Mouse (Mus musculus): ENCODE measurements at regions not wholly inside any gene's neighbourhood (a gene's known extent, or its start where the extent isn't known, plus 50 kb on each side); places are given as distances from the start of the nearest gene placed in this dataset.

- DNase-seq, result no peak
These were observed 68.0 kb upstream of the Smyd2 start for GRCm38 (mm10) chr1:189990046-189990622.

DNA sequence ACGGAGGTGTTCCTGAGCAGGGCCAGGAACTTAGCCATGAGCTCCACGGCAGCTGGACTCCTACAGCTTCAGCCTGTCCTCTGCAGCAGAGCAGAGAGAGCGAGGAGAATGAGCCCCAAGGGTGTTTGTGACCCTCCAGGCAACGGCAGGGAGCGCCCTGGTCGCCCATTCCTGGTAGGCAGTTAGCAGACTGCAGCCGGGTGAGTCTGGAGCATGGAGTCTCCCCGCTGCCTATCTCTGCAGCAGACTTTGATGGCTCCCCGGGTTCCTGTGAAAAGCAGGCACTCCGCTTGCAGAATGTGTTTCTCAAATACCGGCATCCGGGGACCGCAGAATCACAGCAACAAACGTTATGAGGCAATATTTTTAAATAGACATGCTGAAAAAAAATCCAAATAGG lies 67.2 kb upstream of the Smyd2 start:
- DNase-seq, result no peak

DNA sequence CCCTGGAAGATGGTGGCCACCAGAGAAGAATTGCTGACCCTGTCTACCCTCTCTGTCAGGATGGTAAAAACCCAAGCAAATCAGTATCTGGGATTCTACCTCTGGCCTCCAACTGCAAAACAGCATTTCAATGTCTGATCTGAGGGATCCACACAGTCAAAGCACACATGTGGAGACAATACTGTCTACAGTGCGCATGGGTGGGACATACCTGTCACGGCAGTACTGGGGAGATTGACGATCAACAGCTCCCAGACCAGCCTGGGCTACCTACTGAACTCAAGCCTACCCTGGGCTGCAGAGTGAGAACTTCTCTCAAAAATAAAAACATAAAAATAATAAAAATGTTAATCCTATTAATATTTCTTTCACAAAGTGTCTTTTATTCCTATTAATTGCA lies 66.7 kb upstream of the Smyd2 start:
- DNase-seq, result no peak

DNA sequence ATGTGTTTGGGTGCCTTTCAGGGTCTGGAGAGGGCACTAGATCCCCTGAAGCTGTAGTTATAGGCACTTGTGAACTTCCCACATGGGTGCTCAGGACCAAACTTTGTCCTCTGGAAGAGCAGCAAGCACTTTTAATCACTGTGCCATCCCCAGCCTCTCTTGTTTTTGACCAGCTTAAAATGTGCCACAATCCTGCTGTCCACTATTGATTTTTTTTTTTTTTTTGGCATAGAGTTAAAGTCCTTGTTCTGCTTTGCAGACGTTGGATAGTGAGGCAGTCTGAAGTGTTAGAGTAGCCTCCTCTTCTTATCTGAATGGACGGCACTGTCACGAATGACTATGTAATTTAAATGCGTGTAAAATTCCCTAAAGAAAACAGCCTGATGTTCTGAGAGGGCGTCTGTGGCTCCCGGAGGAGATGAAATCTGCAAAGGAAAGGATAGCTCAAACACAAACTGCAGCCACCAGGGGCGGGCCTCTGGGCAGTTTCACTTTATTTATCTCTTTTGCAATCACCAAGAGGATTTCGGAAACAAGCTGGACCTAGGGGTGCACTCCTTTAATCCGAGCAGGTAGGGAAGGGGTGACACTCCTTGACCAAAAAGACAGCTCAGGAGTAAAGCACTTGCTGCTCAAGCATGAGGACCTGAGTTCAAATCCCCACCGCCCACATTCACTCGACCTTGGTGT lies 63.5 kb upstream of the Smyd2 start:
- DNase-seq, result no peak

DNA sequence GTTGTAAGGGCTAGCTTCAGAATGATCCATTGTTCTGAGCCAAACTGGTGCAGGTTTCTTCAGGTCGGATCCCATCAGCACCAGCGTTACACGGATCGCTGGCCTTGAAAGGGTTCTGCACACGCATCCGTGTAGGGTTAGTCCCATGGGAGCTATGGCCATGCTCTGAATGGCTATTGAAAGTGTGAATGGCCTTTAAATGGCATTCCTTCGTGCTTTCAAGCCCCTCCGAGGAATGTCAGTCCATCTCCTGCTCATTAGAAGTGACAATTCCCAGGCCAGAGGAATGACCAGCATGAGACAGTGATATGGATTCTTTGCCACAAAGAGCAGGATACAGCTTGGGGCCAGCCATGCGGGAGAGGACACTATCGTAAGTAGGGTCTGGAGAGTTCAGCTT lies 56.1 kb upstream of the Smyd2 start:
- DNase-seq, result no peak

DNA sequence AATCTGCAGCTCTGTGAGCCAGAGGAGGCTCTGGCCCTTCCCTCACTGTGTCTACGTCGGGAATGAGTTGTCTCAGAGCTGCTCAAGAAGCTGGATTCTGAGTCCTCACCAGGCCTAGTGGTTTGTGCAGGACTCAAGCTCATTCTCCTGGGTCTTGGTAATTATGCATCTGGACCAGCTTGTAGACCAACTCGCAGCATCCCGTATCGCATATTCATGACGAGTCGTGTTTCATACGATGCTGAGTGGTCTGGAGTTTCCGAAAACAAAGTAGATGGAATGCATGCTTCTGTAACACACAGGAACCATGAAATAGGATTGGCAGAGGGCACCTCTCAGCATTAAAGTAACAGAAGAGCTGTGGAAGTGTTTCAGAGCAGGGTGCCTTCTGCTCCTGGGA lies 53.5 kb upstream of the Smyd2 start:
- no peak for DNase-seq

GRCm38 (mm10) chr1:189972790-189973406 lies 50.7 kb upstream of the Smyd2 start:
- peak; percentile 73 to 76 for DNase-seq

Data from cerebellum, adult 18-20 months (tissue).